Mouse (Mus musculus) limb, embryonic 13.5 days (tissue): ENCODE results near the gene Ahnak. TPM values are rescaled to one million over a fixed set of nuclear protein-coding genes. Genes with fewer than 3 reads are reported as not detected.

ENCODE experiments used
- ATAC-seq: fragments of 200-750 bp; cut with Nextera tagmentation; 2 replicates; pipeline ENCODE4 v1.8.0; 2017; ENCODE audit warnings: low read depth, moderate number of reproducible peaks, moderate TSS enrichment; ENCODE audit not compliant: low FRiP score
- H3K27ac ChIP-seq: fragments of 300-500 bp; sonication (generic); 2 replicates; pipeline ENCODE4 v1.5.1; 2015; ENCODE audit warnings: inconsistent platforms, mild to moderate bottlenecking, moderate library complexity
- H3K27me3 ChIP-seq: fragments of 300-500 bp; sonication (generic); 2 replicates; pipeline ENCODE4 v1.6.1; 2015; ENCODE audit warnings: mild to moderate bottlenecking, inconsistent platforms
- H3K36me3 ChIP-seq: fragments of 300-500 bp; sonication (generic); 2 replicates; pipeline ENCODE4 v1.6.1; 2015; ENCODE audit warnings: inconsistent platforms, mild to moderate bottlenecking, moderate library complexity
- H3K4me1 ChIP-seq: fragments of 300-500 bp; sonication (generic); 2 replicates; pipeline ENCODE4 v1.6.1; 2015; ENCODE audit warnings: inconsistent platforms
- H3K4me2 ChIP-seq: fragments of 300-500 bp; sonication (generic); replicated peaks from 2 replicates; pipeline ENCODE4 v1.6.1; 2015; ENCODE audit warnings: inconsistent platforms, mild to moderate bottlenecking, moderate library complexity
- H3K4me3 ChIP-seq: fragments of 300-500 bp; sonication (generic); 2 replicates; pipeline ENCODE4 v1.5.1; 2015; ENCODE audit warnings: moderate library complexity, mild to moderate bottlenecking, inconsistent platforms
- H3K9ac ChIP-seq: fragments of 300-500 bp; sonication (generic); 2 replicates; pipeline ENCODE4 v1.6.1; 2015; ENCODE audit warnings: mild to moderate bottlenecking, inconsistent platforms
- H3K9me3 ChIP-seq: fragments of 300-500 bp; sonication (generic); 2 replicates; pipeline ENCODE4 v1.6.1; 2016; ENCODE audit warnings: inconsistent platforms
- WGBS: fragments of 180-500 bp; shearing (Covaris S2); methylation state at CpG from one replicate; pipeline ENCODE4 v1.1.7; 2015; 5-methylcytosine and 5-hydroxymethylcytosine counted together
- polyA plus RNA-seq: library from polyadenylated mRNA; unstranded; fragments of >200 nt; fragmentation: Nextera tagmentation; extraction: Ambion mirVana; gene quantifications from 2 replicates; pipeline ENCODE4 v1.2.1, GENCODE M21; 2015

The Ahnak gene
- polyA plus RNA-seq, 1 experiment from 2014 or later, result 35.6 TPM

DNA sequence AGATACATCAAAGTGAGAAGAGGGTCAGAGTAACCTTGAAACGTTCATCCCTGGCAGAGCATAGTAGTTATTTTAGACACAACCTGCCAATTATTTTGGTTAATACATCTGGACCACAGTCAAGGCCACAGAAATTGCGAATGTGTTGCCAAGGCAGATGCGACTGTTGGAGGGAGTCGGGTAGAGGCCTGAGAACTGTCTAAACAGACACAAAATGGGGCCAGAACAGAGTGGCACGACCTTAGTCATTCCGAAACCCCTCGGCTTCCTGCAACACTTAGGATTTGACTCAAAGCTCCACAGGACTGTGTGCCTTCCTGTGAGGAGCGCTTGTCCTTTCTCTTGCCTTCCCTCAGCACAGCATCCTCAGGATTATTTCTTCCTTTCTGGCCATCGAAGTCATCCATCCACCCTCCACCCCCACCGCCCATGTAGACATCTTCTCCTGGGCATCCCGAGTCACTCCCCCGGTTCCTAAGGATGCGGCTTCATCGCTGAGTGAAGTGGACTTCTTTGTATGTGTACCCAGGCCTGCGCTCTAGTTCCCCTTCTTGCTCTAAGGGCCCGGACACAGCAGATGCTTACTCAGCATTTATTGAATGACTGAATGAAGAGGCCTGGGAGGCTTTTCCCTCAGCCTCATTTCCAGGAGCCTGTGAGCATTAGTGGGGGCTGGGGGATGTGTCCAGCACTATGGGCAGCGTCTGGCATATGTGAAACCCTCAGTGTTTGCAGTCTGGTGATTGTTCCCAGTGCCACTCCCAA lies 111.4 kb downstream of the Ahnak start:
- Histone ChIP-seq H3K9me3 (no peaks in the 10 kb centered on the region), H3K4me1 (no peaks in the 10 kb centered on the region), H3K36me3 (no peaks in the 10 kb centered on the region), H3K27me3 (no peaks in the 10 kb centered on the region), H3K9ac (no peak overlapping the region), H3K4me2 (no peak overlapping the region), H3K4me3 (no peak overlapping the region), H3K27ac (no peak overlapping the region)
- WGBS, result 80% methylated on average over 17 of the region's 17 CpGs
- no peak for ATAC-seq

DNA sequence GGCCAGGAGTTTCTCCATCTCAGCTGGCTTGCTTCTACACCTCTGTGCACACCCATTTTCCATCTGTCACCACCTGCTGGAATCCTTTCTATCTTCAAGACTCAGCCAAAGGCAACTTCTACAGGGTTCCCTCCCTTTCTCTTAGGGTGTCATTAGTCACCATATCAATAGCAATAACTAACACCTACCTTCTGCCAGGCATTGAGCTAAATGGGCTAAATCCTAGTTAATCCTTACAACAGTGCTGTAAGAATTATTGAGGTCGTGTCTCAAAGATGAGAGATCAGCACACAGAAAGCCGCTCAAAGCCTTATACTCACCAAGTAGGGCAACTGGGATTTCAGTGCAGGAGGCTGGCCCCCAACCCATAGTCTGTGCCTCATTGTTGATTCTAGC lies 112.0 kb downstream of the Ahnak start:
- Histone ChIP-seq H3K4me2 (no peak overlapping the region), H3K4me3 (no peak overlapping the region), H3K27ac (no peak overlapping the region), H3K36me3 (no peaks in the 10 kb centered on the region), H3K9me3 (no peaks in the 10 kb centered on the region), H3K9ac (no peak overlapping the region), H3K4me1 (peaks cover 3% of the 10 kb centered on the region), H3K27me3 (no peaks in the 10 kb centered on the region)
- no peak for ATAC-seq
- WGBS, result 61% methylated on average over 2 of the region's 2 CpGs

DNA sequence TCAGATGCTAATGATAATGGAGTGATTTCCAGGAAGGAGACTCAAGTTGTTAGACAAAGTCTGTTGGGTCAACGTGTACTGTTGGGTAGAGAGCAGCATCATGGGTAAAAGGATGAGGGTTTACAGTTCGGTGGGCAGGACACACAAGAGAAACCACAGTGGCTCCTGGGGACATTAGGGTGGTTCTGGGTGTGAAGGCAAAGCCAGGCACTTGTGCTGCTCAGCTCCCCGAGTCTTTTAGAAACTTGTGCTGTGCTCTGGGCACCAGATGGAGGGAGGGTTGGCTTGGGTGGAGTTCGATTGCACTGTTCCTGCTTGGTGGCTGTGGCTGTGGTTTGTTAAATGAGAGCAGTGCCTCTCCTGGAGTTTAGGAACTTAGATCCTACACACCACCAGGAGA lies 114.9 kb downstream of the Ahnak start:
- WGBS, result 75% methylated on average over 4 of the region's 4 CpGs
- Histone ChIP-seq H3K4me3 (no peak overlapping the region), H3K9me3 (no peaks in the 10 kb centered on the region), H3K36me3 (no peaks in the 10 kb centered on the region), H3K4me1 (peaks cover 18% of the 10 kb centered on the region), H3K4me2 (no peak overlapping the region), H3K27me3 (no peaks in the 10 kb centered on the region), H3K9ac (no peak overlapping the region), H3K27ac (no peak overlapping the region)
- no peak for ATAC-seq

DNA sequence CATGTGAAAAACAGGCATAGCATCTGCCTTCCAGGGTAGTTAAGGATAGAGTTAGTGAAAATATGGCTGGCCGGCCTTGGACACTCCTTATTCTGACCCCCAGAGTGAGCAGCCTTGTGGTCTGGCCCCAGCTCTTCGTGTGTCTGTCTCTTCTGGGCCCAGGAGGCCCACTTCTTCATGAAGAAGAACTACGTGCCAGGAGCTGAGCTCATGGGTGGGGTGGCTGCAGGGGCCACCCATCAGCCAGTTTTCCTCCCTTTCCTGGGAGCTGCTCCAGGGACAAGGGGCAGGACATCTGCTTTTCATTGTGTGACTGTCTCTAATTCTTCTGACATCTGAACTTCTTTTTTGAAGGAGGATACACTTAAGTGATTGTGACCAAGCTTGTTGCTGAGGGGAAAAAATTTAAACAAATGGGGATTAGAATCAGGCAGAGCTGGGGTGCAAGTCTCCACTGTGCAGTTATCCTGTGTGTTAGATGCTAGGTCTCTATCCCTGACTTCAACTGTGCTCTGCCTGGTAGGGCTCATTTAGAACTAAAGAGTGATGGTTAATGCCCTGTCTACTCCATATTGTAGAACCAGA lies 116.1 kb downstream of the Ahnak start:
- ATAC-seq, result no peak
- H3K27me3 ChIP-seq, result no peaks in the 10 kb centered on the region
- no peaks in the 10 kb centered on the region for H3K36me3 ChIP-seq
- no peak overlapping the region for H3K9ac ChIP-seq
- peaks cover 18% of the 10 kb centered on the region for H3K4me1 ChIP-seq
- H3K4me3 ChIP-seq, result no peak overlapping the region
- H3K4me2 ChIP-seq, result no peak overlapping the region
- no peak overlapping the region for H3K27ac ChIP-seq
- WGBS, result 62% methylated on average over 3 of the region's 3 CpGs
- H3K9me3 ChIP-seq, result no peaks in the 10 kb centered on the region

DNA sequence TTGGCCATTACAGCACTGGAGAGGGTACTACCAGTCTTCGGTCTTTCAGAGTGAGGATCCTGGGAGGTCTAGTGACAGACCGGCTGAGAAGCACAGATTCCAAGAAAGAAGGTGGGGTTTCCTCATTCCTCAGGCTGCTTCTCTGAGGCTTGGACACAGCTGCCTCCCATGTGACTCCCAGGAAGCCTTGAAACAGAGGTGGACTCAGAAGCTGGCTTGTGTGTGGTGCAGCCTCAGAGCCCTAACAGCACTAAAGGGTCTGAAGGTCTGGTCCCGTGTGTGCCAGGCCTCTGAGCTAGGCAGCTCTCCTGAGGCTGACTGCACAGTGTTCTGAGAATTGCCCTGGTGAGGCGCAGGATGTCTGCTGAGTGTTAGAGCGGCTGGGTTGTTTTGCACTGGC lies 117.0 kb downstream of the Ahnak start:
- H3K4me1 ChIP-seq, result peaks cover 18% of the 10 kb centered on the region
- H3K4me2 ChIP-seq, result no peak overlapping the region
- WGBS, result 38% methylated on average over 5 of the region's 5 CpGs
- peak overlapping the region; percentile 70 for H3K27ac ChIP-seq
- H3K27me3 ChIP-seq, result no peaks in the 10 kb centered on the region
- H3K36me3 ChIP-seq, result no peaks in the 10 kb centered on the region
- peak overlapping the region; percentile 31; the same call in 1 of the 2 replicates for H3K9ac ChIP-seq
- no peaks in the 10 kb centered on the region for H3K9me3 ChIP-seq
- ATAC-seq, result no peak
- no peak overlapping the region for H3K4me3 ChIP-seq

DNA sequence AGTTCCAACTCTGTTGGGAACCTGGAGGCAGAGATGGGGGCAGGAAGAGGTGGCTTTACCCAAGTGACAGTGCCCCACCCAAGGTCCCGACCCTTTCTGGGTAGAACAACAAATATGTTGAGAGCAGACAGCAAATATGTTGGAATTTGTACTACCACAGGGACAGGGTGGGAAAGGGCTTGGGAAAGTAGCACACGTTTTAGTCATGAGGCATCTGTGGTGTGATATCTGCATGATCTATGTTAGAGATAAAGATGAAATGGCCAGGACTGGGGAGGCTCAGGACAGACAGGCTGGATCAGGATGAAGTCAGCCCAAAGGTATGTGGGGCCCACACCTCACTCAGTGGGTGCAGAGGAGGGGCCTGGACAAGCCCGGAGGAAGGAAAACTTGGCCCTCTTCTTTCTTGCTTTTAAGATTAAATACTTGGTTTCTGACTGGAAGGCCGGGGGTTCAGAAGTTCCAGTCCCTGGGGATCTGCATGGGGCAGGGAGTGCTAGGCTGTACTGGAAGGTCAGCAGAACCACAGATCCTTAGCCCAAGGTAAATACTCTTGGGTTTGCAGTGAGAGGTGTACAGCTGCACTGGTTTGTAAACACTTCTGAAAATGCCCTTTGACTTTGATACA lies 117.8 kb downstream of the Ahnak start:
- peaks cover 18% of the 10 kb centered on the region for H3K4me1 ChIP-seq
- H3K27me3 ChIP-seq, result no peaks in the 10 kb centered on the region
- ATAC-seq, result peak; percentile 48; the same call in 1 of the 2 replicates
- H3K9me3 ChIP-seq, result no peaks in the 10 kb centered on the region
- H3K9ac ChIP-seq, result no peak overlapping the region
- H3K4me3 ChIP-seq, result no peak overlapping the region
- H3K4me2 ChIP-seq, result no peak overlapping the region
- peak overlapping the region; percentile 70; the same call in 1 of the 2 replicates for H3K27ac ChIP-seq
- whole genome bisulfite sequencing, result 38% methylated on average over 4 of the region's 4 CpGs
- H3K36me3 ChIP-seq, result no peaks in the 10 kb centered on the region

DNA sequence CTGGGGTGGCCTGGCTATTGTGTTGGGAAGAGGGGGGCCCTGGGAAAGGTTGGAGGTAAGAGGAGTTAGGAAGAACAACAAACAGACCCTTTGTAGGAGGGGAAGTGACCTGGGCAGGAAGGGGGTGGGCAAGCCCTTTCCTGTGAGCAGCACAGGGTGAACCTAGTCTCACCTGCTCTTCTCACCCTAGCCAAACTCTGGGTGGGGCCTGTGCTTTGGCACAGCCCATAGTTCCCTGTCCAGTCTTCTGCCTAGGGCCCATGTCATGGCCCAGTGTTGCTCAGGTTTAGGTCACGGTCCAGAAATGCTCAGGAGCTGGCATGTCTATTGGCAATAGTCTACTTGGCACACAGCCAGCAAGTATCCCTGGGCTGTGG lies 118.3 kb downstream of the Ahnak start:
- H3K9ac ChIP-seq, result no peak overlapping the region
- H3K4me3 ChIP-seq, result no peak overlapping the region
- peaks cover under 1% of the 10 kb centered on the region; the same call in 1 of the 2 replicates for H3K36me3 ChIP-seq
- no peak overlapping the region for H3K4me2 ChIP-seq
- ATAC-seq, result 0 out of 2 replicates have a peak, but pooled peaks have one; percentile 43
- no peaks in the 10 kb centered on the region for H3K27me3 ChIP-seq
- no peaks in the 10 kb centered on the region for H3K9me3 ChIP-seq
- WGBS, result 60% methylated on average over 1 of the region's 1 CpGs
- peaks cover 18% of the 10 kb centered on the region for H3K4me1 ChIP-seq
- peak overlapping the region; percentile 70; the same call in 1 of the 2 replicates for H3K27ac ChIP-seq

DNA sequence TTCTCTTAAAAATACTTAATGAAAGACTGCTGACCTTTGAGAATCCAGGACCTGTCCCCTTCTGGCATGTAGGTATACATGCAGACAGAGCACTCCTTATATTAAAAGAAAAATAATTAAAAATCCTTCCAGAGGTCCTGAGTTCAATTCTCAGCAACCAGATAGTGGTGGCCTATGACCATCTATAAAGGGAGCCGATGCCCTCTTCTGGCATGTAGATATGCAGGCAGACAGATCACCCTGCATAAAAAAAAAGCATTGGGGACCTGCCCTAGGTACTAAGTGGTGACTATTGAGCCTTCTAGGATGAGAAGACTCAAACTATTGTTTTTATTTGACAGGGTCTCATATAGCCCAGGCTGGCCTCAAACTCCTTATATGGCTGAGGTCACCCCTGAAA lies 119.5 kb downstream of the Ahnak start:
- ATAC-seq, result no peak
- 85% methylated on average over 1 of the region's 1 CpGs for WGBS
- H3K4me2 ChIP-seq, result no peak overlapping the region

DNA sequence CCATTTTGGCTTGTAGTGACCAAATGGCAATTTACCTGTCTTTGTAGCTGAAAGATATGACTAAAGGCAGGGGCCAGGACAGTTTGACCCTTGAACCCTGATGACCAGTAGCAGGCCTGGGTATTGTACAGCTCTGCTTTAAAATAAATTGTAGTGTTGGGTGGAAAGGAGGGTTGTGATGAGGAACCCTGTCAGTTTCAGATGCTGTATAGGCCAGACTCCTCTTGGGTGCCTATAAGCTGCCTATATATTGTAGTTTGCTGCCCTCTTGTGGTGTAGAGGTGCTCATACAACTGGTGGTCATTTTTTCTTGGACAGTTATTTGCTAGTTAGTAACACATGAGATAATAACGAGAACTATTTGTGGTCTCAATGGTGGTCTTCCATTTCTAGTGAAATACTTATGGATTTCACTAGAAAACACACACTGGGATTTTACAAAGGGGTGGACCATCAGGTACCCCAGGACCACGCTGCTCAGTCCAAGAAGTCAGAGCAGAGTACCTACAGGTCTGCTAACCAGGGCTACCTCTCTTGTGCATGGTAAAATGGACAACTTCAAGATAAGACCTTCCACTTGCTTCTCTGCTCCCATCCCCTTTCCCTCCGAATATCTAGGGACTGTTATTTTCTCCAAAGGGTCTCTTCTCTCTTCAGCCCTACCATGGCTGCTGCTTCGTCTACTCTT lies 121.2 kb downstream of the Ahnak start:
- Histone ChIP-seq H3K27me3 (no peaks in the 10 kb centered on the region), H3K4me2 (no peak overlapping the region), H3K9me3 (no peaks in the 10 kb centered on the region), H3K27ac (no peak overlapping the region), H3K4me3 (no peak overlapping the region), H3K4me1 (peaks cover 18% of the 10 kb centered on the region), H3K9ac (no peak overlapping the region), H3K36me3 (peaks cover 18% of the 10 kb centered on the region)
- WGBS, result 52% methylated on average over 4 of the region's 4 CpGs
- ATAC-seq, result peak; percentile 62; the same call in 1 of the 2 replicates

More for the DNA sequence above, 119.5 kb downstream of the Ahnak start:
- no peak overlapping the region for H3K27ac ChIP-seq
- H3K36me3 ChIP-seq, result peaks cover 12% of the 10 kb centered on the region
- no peak overlapping the region for H3K9ac ChIP-seq
- no peaks in the 10 kb centered on the region for H3K9me3 ChIP-seq
- no peaks in the 10 kb centered on the region for H3K27me3 ChIP-seq
- H3K4me1 ChIP-seq, result peaks cover 18% of the 10 kb centered on the region
- H3K4me3 ChIP-seq, result no peak overlapping the region

DNA sequence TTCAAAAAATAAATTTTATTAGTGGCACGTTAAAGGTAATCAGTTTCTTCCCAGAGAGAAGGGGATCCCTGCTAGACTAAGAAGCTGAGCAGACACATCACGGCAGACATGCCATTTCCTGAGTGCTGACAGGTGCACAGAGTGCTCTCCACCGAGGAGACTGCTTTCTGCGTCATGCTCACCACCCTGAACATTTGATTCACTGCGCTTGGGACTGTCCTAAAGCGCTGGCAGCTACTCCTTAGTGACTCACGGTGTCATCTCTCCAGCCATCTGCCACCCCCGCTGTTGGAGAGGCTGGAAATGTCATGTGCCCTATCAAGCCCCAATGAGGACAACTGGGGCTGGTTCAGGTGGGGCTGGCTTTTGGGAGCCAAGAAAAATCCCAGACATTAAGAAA lies 123.0 kb downstream of the Ahnak start:
- peaks cover 32% of the 10 kb centered on the region for H3K36me3 ChIP-seq
- 69% methylated on average over 8 of the region's 8 CpGs for WGBS
- ATAC-seq, result no peak
- no peak overlapping the region for H3K9ac ChIP-seq
- H3K27ac ChIP-seq, result no peak overlapping the region
- H3K4me2 ChIP-seq, result no peak overlapping the region
- H3K4me3 ChIP-seq, result no peak overlapping the region
- H3K9me3 ChIP-seq, result no peaks in the 10 kb centered on the region
- peaks cover 5% of the 10 kb centered on the region for H3K4me1 ChIP-seq
- no peaks in the 10 kb centered on the region for H3K27me3 ChIP-seq

DNA sequence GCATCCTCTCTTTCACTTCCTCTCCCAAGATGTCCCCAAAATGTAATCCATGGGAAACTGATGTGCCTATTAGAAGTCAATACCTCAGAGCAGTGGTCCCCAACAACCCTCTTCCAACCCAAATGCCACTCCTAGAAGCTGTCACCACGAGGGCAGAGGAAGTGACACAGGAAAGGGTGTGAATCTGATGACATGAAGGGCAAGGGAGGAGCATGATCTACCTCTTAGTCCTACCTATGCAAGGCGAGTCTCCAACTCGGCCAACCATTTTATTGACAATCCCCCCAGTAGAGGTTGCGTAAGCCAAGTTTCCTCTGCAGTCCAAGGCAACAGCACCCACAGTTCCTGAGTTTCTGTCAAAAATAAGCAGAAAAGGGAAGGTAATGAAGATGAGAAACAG lies 127.2 kb downstream of the Ahnak start:
- H3K4me1 ChIP-seq, result no peaks in the 10 kb centered on the region
- no peaks in the 10 kb centered on the region for H3K9me3 ChIP-seq
- H3K4me2 ChIP-seq, result no peak overlapping the region
- no peak overlapping the region for H3K9ac ChIP-seq
- H3K27me3 ChIP-seq, result no peaks in the 10 kb centered on the region
- H3K36me3 ChIP-seq, result peaks cover 47% of the 10 kb centered on the region
- no peak overlapping the region for H3K4me3 ChIP-seq
- 85% methylated on average over 4 of the region's 4 CpGs for WGBS
- no peak for ATAC-seq
- H3K27ac ChIP-seq, result no peak overlapping the region

DNA sequence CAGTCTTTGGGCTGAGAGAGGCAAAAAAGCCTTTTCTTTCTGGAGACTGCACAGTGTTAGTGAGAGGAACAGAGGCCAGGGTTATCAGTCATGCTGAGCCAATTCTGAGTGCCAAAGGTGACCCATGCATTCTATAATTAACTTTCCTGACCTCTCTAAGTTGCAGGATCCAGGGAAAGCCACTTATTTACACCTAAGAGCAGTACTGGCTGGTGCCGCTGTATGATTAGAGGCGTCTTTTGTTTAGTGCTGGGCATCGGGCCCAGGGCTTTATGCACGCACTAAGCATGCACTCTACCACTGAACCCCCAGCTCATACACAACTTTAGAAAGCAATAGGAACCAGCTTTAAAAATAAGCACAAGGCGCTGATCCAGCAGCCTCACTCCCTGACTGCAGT lies 128.2 kb downstream of the Ahnak start:
- H3K4me2 ChIP-seq, result no peak overlapping the region
- no peaks in the 10 kb centered on the region for H3K27me3 ChIP-seq
- H3K9me3 ChIP-seq, result no peaks in the 10 kb centered on the region
- no peak for ATAC-seq
- peaks cover 47% of the 10 kb centered on the region for H3K36me3 ChIP-seq
- H3K27ac ChIP-seq, result no peak overlapping the region
- H3K9ac ChIP-seq, result no peak overlapping the region
- no peaks in the 10 kb centered on the region for H3K4me1 ChIP-seq
- 86% methylated on average over 5 of the region's 5 CpGs for WGBS
- no peak overlapping the region for H3K4me3 ChIP-seq
